Mouse (Mus musculus) kidney, postnatal 4 days (tissue): ENCODE data around the gene Nit1.
"Not testable (repeated sequence)": the region's sequence is repeated elsewhere in the genome, so short reads cannot be mapped to it uniquely, and the experiment has no call there.

Source experiments
- DNase-seq, 2 experiments: peaks; one replicate each; pipeline ENCODE4 v3.0.0; 2021; ENCODE audit warnings: mixed read lengths in 2 of 2

Gene Nit1

GRCm38 (mm10) chr1:171349210-171349609, 3.8 kb upstream of the Nit1 start:
- no peak for DNase-seq

GRCm38 (mm10) chr1:171348665-171349064, 3.2 kb upstream of the Nit1 start:
- no peak for DNase-seq

GRCm38 (mm10) chr1:171346095-171346450, 627 bp upstream of the Nit1 start:
- DNase-seq = no peak

DNA sequence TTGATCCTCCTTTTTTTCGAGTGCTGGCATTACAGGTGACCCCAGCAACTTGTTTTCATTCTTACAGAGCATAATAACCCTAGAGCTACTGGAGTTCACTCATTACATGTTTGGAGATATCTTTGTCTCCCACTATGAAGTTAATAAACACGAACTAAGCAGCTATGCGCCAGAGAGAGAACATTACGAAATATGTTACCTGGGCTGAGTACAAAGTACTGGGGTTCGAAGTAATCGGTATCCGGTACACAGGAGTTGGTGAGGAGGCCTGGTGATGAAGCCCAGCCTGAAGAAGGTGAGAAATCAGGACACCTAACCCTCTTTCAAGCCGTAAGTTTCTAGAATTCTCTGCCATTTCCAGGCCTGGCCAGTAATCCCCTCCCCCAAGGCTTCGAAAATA, 731 bp downstream of the Nit1 start:
- no peak for DNase-seq

- DNase-seq = peak; percentile 55 to 74
These were observed 1.3 kb downstream of the Nit1 start for GRCm38 (mm10) chr1:171343922-171344677.

- DNase-seq = peak in 1 of 2 experiments; percentile 15
These were observed 2.9 kb downstream of the Nit1 start for GRCm38 (mm10) chr1:171342262-171343207.

GRCm38 (mm10) chr1:171330216-171330560, 15.3 kb downstream of the Nit1 start:
- no peak for DNase-seq

DNA sequence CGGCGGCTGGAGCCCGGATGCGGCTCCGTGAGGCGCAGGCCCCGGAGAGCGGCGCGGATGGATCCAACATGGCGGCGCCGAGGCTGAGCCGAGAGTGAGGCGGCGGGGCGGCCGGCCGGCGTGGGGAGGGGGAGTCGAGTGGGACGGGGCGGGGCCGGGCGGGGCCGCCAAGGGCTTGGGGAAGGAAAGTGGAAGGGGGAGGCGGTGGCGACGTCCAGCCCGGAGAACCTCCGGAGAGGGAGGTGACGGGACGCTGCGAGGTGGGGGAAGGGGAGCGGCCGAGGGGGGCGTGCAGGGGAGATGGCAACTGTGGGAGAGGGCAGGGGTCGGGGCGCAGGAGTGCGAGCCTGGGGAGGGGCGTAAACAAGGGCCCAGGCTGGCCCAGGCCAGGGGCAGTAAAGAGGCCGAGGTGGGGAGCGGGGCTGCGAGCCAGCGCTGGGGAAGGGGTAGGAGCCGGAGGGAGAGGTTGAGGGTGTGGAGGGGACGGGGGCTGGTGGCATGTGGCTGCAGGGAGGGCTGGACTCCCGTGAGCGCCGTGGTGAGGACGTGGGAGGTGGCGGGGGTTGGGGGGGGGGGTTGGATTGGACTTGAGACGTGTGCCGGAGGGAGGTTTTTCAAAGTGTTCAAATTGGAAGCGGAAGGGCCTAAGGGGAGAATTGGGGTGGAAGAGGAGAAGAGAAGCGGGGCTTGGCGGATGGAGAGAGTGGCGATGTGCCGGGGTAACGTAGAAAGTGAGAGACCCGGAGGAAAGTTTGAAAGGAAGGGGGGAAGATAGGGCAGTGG, 15.8 kb downstream of the Nit1 start:
- DNase-seq = peak; percentile 87 to 93

DNA sequence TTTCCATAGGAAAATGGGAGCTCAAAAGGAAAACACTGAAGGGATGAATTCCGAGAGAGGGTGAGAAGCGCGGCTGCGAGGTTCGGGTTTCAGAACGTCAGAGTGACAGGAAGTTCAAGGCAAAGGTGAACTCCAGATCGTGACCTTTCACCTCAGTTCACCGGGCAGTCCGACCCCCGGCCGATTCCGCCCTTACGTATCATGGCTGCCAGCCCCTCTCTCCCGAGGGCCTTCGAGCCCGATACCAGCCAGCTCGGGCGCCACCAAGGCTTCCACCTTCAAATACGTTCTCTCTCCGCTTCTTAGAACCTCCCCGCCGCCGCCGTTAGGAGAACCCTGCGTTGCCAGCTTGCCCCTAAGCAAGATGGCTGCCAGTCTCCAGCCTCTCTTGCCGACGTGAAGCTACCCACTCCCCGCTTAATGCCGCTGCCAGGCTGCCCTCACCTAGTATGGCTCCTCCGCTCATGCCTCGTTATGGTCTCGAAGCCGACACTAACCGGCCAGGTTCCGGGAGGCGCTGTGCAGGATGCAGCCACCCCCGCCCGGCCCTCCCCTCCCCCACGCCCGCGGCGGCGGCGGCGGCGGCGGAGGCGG, 16.5 kb downstream of the Nit1 start, which contains the start of gene Dedd:
Gene Dedd (plus strand): TSS at position 307 of the 594 bp plus-strand sequence.
- peak; percentile 90 to 95 for DNase-seq

GRCm38 (mm10) chr1:171328244-171328643, 17.2 kb downstream of the Nit1 start:
- peak in 1 of 2 experiments; percentile 21 for DNase-seq

DNA sequence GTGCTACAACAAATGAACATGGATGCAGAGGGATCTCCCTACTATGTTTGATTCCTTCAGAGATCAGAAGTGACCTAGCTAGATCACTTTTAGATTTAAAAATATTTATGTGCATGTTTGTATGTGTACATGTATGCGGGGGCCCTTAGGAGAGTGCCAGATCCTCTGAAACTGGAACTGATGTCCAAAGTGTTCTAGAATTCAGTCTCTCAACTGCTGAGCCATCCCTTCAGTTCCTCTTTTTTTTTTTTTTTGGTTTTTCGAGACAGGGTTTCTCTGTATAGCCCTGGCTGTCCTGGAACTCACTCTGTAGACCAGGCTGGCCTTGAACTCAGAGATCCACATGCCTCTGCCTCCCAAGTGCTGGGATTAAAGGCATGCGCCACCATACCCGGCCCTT, 18.9 kb downstream of the Nit1 start:
- DNase-seq = not testable (repeated sequence)

DNA sequence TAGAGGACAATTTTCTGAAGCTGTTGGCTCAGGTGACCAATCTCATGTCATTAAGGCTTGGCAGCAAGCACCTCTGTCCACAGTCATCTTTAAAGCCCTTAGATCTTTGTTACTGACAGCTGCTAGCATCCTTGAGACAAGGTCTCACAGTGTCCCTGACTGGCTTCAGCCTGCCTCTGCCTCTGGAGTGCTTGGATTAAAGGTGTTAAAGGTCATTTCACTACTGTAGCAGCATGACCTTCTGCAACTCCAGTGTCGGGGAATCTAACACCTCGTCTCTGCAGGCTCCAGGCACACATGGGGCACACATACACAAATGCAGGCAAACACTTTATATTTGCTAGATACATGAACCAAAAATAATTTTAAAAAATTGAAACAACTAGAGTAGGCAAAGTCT, 19.9 kb downstream of the Nit1 start:
- no peak for DNase-seq

DNA sequence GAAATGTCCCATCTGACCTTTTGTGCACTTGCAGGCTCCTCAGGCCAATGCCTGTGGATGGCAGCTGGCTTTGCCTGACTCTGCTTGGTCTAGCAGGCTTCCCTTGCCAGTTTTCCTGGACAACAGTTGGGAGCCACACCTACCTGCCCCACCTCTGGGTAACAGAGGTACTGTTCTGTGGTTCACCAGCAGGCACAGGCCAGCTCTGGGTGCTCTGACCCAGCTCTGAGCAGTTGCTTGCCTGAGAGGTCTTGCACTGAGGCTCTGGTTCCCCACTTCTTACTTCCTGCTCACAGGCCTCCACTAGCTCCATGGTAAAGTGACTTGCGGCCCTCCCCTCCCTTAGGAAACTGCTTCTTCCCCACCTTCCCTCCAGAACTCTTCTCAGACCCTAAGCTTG, 23.4 kb downstream of the Nit1 start:
- DNase-seq = peak; percentile 22 to 27

DNA sequence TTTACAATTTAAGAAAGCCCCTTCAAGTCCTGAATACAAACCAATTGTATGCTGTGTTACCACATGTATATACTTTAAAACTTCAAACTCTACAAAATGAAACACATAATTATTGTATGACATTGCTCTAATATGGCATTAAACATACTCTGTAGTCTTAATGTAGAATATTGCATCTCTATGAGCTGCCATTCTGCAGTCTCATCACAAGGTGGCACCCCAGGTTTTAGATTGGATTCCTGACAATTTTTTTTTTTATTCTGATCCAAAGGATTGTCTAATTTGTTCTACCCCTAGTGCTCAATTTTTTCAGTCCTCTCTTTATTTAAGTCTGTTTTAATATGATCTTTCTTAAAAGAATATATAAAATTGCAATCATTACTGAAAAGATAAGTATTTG, 24.0 kb downstream of the Nit1 start:
- DNase-seq = peak in 1 of 2 experiments; percentile 27

DNA sequence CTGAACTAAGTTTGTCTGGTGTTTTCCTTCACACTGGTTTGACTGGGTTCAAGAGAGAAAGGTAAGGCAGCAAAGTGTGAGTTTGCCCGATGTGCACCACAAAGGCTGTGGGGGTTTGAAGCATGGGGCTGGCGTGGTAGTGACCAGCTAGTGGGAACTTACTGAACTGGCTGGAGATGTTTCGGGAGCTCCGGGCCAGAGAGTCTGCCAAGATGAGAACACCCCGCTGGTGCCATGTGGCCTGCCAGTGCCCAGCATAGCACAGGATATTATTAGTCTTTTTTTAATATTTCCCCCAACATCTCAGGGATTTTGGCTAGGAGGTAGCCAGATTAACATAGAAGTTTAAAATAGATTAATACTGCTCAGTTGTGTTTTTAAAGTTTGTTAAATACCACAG, 25.3 kb downstream of the Nit1 start:
- no peak for DNase-seq

DNA sequence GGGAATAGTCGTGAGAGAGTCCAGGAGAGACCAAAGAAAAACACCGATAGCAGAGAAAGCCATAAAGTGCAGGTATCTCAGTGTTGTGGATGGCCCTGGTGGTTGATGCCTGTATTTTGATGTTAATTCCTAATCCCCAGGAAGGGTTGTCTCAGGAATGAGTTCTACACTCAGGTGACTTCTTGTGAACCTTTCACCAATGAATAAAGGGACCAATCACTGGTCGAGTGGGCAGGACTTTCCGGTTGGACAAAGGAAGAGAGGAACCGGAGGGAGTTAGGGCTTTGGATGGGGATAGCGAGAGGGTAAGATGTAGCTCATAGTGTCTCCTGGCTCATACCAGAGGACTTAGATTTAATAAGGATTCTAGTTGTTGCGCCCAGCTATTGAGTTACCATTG, 25.7 kb downstream of the Nit1 start:
- DNase-seq = peak; percentile 19 to 43

- DNase-seq = no peak
These were observed 36.1 kb downstream of the Nit1 start for GRCm38 (mm10) chr1:171309321-171309720.

- not testable (repeated sequence) for DNase-seq
These were observed 39.3 kb downstream of the Nit1 start for GRCm38 (mm10) chr1:171306157-171306556.

- DNase-seq = no peak
These were observed 47.2 kb downstream of the Nit1 start for GRCm38 (mm10) chr1:171298226-171298625.

DNA sequence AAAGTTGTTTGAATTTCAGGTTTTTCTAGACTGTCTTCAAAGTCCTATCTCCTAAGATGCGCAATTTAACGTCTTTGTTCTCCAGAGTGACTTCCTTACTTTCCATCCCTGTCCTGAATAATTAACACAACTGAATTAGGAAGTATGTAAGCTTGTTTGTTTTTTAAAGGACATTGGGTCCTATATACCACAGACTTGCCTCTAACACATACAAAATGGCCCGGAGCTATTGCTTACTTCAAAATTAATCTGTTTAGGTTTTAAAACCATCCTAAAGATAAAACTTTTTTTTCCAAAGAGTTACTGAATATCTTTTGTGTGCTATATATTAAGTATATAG, 50.4 kb downstream of the Nit1 start:
- no peak for DNase-seq

DNA sequence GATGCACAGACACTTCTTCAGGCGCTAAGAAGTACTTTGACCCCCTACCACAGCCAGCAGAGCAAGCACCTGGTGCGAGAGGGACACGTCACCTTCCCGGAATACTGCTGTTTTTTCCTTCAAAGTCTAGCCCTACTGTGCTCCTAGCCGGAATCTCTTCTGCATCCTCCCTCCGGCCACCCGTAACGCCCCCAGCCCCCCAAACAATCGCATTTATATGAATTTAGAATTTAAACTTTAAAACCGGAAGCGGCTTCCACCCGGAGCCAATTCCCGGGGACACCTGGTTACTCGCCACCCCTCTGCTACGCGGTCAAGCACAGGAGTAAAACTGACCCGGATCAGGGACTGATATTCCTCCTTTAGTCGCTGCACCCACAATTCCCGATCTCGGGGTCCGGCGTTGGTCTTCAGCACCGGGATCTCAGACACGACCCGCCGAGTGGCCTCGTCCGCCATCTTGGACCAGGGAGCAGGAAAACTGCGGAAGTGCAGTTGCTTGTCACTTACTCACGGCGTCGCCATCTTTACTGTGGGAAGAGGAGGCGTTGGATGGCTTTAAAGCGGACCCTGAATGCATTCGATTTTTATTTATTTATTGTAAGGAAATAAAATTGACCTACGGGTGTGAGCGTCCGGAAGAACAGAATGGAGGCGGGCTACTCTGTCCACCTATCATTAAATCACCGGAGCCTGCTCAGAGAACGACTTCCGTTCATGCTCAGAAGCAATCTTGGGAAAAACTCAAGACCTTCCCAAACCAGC, 51.0 kb downstream of the Nit1 start, which contains the start of gene Ufc1:
Gene Ufc1 (minus strand): TSS at position 727 of the 765 bp plus-strand sequence.
- DNase-seq = peak; percentile 83 to 91

- DNase-seq = no peak
These were observed 51.5 kb downstream of the Nit1 start for GRCm38 (mm10) chr1:171293906-171294297.
